Mouse (Mus musculus) hindbrain, embryonic 14.5 days (tissue): ENCODE measurements around the gene Gm9944. TPM values are rescaled to one million over a fixed set of nuclear protein-coding genes. Genes with fewer than 3 reads are reported as not detected.

Source experiments
- ATAC-seq: fragments of 200-750 bp; cut with Nextera tagmentation; 2 replicates; pipeline ENCODE4 v1.8.0; 2017; ENCODE audit warnings: moderate number of reproducible peaks, mild to moderate bottlenecking, moderate TSS enrichment, moderate library complexity; ENCODE audit not compliant: low FRiP score
- DNase-seq: peaks from one replicate; pipeline ENCODE4 v3.0.0-alpha.2; 2015; ENCODE audit warnings: low spot score
- H3K27ac ChIP-seq: fragments of 300-500 bp; sonication (generic); 2 replicates; pipeline ENCODE4 v1.5.1; 2014; ENCODE audit warnings: mild to moderate bottlenecking, moderate library complexity
- H3K27me3 ChIP-seq: fragments of 300-500 bp; sonication (generic); 2 replicates; pipeline ENCODE4 v1.6.1; 2014; ENCODE audit warnings: mild to moderate bottlenecking, low read length, mixed read lengths; ENCODE audit not compliant: control insufficient read depth, insufficient read depth
- H3K36me3 ChIP-seq: fragments of 300-500 bp; sonication (generic); replicated peaks from 2 replicates; pipeline ENCODE4 v1.6.1; 2014; ENCODE audit not compliant: control insufficient read depth, insufficient read depth
- H3K4me1 ChIP-seq: fragments of 300-500 bp; sonication (generic); replicated peaks from 2 replicates; pipeline ENCODE4 v1.6.1; 2014; ENCODE audit warnings: antibody characterized with exemption, low read length, mixed read lengths; ENCODE audit not compliant: control insufficient read depth, insufficient read depth
- H3K4me2 ChIP-seq: fragments of 300-500 bp; sonication (generic); replicated peaks from 2 replicates; pipeline ENCODE4 v1.6.1; 2014; ENCODE audit warnings: mild to moderate bottlenecking, moderate library complexity
- H3K4me3 ChIP-seq: fragments of 300-500 bp; sonication (generic); replicated peaks from 2 replicates; pipeline ENCODE4 v1.5.1; 2014; ENCODE audit warnings: mild to moderate bottlenecking, low read length
- H3K9ac ChIP-seq: fragments of 300-500 bp; sonication (generic); 2 replicates; pipeline ENCODE4 v1.6.1; 2014
- H3K9me3 ChIP-seq: fragments of 300-500 bp; sonication (generic); 2 replicates; pipeline ENCODE4 v1.6.1; 2016; ENCODE audit warnings: low read length; ENCODE audit not compliant: control insufficient read depth
- WGBS: fragments of 180-500 bp; shearing (Covaris S2); extraction: QIAGEN DNeasy Blood & Tissue Kit; methylation state at CpG from one replicate; pipeline ENCODE4 v1.1.7; 2014; 5-methylcytosine and 5-hydroxymethylcytosine counted together
- polyA plus RNA-seq: library from polyadenylated mRNA; unstranded; fragments of >200 nt; fragmentation: Nextera tagmentation; extraction: Ambion mirVana; gene quantifications from 2 replicates; pipeline ENCODE4 v1.2.1, GENCODE M21; 2014

Gene Gm9944
- not detected in 2 replicates for polyA plus RNA-seq

- Histone ChIP-seq H3K4me1 (no peaks in the 10 kb centered on the region), H3K9me3 (peaks cover 30% of the 10 kb centered on the region), H3K27me3 (no peaks in the 10 kb centered on the region), H3K4me2 (no peak within 1 kb of the TSS), H3K4me3 (no peak within 1 kb of the TSS), H3K27ac (no peak within 1 kb of the TSS), H3K9ac (no peak within 1 kb of the TSS), H3K36me3 (no peaks in the 10 kb centered on the region)
- ATAC-seq (no peak), DNase-seq (no peak)
- 77% methylated on average over 2 of the region's 2 CpGs for WGBS
Observed at GRCm38 (mm10) chr4:144453217-144453616, at the start of gene Gm9944. Gm9944 (minus strand) TSS chr4:144453317.

- Histone ChIP-seq H3K27ac (no peak overlapping the region), H3K27me3 (no peaks in the 10 kb centered on the region), H3K4me3 (no peak overlapping the region), H3K36me3 (no peaks in the 10 kb centered on the region), H3K4me1 (no peaks in the 10 kb centered on the region), H3K9ac (no peak overlapping the region), H3K9me3 (peaks cover 18% of the 10 kb centered on the region), H3K4me2 (no peak overlapping the region)
- DNase-seq: no peak
- ATAC-seq: no peak
Observed at GRCm38 (mm10) chr4:144493331-144493730, 40.2 kb upstream of the Gm9944 start.

DNA sequence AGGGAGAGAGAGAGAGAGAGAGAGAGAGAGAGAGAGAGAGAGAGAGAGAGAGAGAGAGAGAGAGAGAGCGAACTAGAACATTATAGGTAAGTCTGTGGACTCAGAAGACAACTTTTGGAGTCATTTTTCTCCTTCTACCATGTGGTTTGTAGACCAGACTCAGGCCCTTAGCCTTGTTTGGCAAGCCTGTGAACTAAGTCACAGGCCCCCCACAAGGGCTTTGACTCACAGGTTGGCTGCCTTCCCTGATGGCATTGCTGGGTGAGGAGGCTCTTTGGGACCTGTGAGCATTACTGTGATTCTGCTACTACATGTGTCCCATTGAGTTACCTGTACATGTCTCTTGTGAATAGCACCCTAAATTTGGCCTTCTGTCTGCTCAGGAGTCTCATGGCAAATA lies 15.0 kb upstream of the Gm9944 start:
- no peak overlapping the region for H3K9ac ChIP-seq
- H3K36me3 ChIP-seq: no peaks in the 10 kb centered on the region
- H3K27me3 ChIP-seq: no peaks in the 10 kb centered on the region
- no peak overlapping the region for H3K4me3 ChIP-seq
- WGBS: 75% methylated on average over 1 of the region's 1 CpGs
- H3K27ac ChIP-seq: no peak overlapping the region
- ATAC-seq (no peak), DNase-seq (no peak)
- no peaks in the 10 kb centered on the region for H3K4me1 ChIP-seq
- H3K4me2 ChIP-seq: no peak overlapping the region
- peaks cover 34% of the 10 kb centered on the region; the same call in 1 of the 2 replicates for H3K9me3 ChIP-seq

GRCm38 (mm10) chr4:144465206-144465605 lies 12.1 kb upstream of the Gm9944 start:
- DNase-seq (no peak), ATAC-seq (no peak)
- Histone ChIP-seq H3K4me3 (no peak overlapping the region), H3K9me3 (peaks cover 29% of the 10 kb centered on the region; the same call in 1 of the 2 replicates), H3K4me1 (no peaks in the 10 kb centered on the region), H3K27ac (no peak overlapping the region), H3K4me2 (no peak overlapping the region), H3K27me3 (no peaks in the 10 kb centered on the region), H3K36me3 (no peaks in the 10 kb centered on the region), H3K9ac (no peak overlapping the region)
- 91% methylated on average over 2 of the region's 2 CpGs for WGBS

DNA sequence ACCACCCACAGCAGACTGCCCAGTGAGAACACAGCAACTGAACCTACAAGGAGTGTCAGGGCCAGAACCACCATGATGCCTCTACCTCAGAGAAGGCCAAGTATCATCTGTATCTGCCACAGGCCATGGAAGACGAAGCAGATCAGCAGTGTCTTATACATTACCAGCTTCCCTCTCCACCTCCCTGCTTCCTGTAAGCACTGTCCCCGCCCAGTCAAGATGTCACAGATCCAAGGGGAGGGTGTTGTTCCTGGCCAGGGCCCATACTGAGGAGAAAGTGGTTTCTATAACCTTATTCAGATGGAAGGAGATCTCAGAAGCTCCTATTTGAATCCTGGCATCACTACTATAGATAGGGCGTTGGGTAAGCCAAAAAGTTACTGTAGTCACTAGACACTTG lies 10.5 kb upstream of the Gm9944 start, which contains the start of gene Aadacl3:
Gene Aadacl3, minus strand, starts transcription at position 101 of the 400 bp plus-strand sequence.
- H3K9ac ChIP-seq: no peak within 1 kb of the TSS
- peaks cover 29% of the 10 kb centered on the region; the same call in 1 of the 2 replicates for H3K9me3 ChIP-seq
- DNase-seq: no peak
- no peak within 1 kb of the TSS for H3K4me2 ChIP-seq
- H3K27ac ChIP-seq: no peak within 1 kb of the TSS
- no peaks in the 10 kb centered on the region for H3K27me3 ChIP-seq
- no peak for ATAC-seq
- 79% methylated on average over 3 of the region's 3 CpGs for WGBS
- no peaks in the 10 kb centered on the region for H3K36me3 ChIP-seq
- no peak within 1 kb of the TSS for H3K4me3 ChIP-seq
- H3K4me1 ChIP-seq: no peaks in the 10 kb centered on the region

- WGBS: 90% methylated on average over 2 of the region's 2 CpGs
- H3K4me1 ChIP-seq: no peaks in the 10 kb centered on the region
- no peaks in the 10 kb centered on the region for H3K27me3 ChIP-seq
- no peak overlapping the region for H3K4me3 ChIP-seq
- H3K9ac ChIP-seq: no peak overlapping the region
- H3K9me3 ChIP-seq: peaks cover 8% of the 10 kb centered on the region; the same call in 1 of the 2 replicates
- ATAC-seq: no peak
- no peak for DNase-seq
- no peaks in the 10 kb centered on the region for H3K36me3 ChIP-seq
- H3K27ac ChIP-seq: no peak overlapping the region
- H3K4me2 ChIP-seq: no peak overlapping the region
Observed at GRCm38 (mm10) chr4:144448546-144448945, 4.6 kb downstream of the Gm9944 start.

DNA sequence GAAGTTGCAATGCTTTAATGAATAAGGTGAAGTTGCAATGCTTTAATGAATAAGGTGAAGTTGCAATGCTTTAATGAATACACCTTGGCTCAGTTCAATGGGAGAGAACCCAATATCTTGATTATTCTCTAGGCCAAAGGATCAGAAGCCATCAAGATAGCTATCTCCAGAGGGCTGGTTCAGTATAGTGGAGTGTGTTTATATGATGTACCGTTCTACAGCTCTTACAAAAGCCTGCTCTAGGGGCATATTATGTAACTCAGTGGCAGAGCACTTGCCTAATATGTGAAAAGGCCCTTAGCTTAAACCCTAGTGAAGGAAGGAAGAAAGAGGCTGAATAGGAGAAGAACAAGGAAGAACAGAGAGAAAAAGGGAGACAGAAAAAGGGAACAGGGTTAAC lies 11.5 kb downstream of the Gm9944 start:
- Histone ChIP-seq H3K4me2 (no peak overlapping the region), H3K27me3 (no peaks in the 10 kb centered on the region), H3K4me1 (no peaks in the 10 kb centered on the region), H3K4me3 (no peak overlapping the region), H3K9ac (no peak overlapping the region), H3K9me3 (peaks cover 13% of the 10 kb centered on the region; the same call in 1 of the 2 replicates), H3K27ac (no peak overlapping the region), H3K36me3 (no peaks in the 10 kb centered on the region)
- DNase-seq (no peak), ATAC-seq (no peak)
- WGBS: 70% methylated on average over 1 of the region's 1 CpGs

- no peaks in the 10 kb centered on the region for H3K27me3 ChIP-seq
- no peaks in the 10 kb centered on the region for H3K4me1 ChIP-seq
- H3K9ac ChIP-seq: no peak overlapping the region
- H3K27ac ChIP-seq: no peak overlapping the region
- no peak overlapping the region for H3K4me2 ChIP-seq
- no peak overlapping the region for H3K4me3 ChIP-seq
- peaks cover 13% of the 10 kb centered on the region; the same call in 1 of the 2 replicates for H3K9me3 ChIP-seq
- WGBS: 93% methylated on average over 4 of the region's 4 CpGs
- no peak for DNase-seq
- no peak for ATAC-seq
- H3K36me3 ChIP-seq: no peaks in the 10 kb centered on the region
Observed at GRCm38 (mm10) chr4:144441095-144441494, 12.0 kb downstream of the Gm9944 start.

DNA sequence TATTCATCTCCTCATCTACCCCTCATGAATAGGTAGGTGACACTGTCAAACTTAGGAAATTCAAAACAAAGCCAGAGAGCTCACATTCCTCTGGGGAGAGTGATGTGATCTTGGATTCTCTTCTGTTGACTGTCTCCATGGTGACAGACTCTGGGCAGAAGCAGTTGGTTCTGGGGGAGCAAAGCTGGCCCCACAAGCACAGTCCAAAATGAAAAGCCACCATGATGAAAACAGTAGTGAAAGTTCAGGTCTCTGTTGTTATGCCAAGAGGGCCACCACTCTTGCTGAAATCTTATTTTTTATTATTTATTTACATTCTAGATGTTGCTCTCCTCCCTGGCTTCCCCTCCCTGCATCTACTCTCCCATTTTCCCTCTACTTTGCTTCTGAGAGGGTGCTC lies 14.4 kb downstream of the Gm9944 start, which contains the start of gene 1700012P22Rik:
Gene 1700012P22Rik, minus strand, starts transcription at position 101 of the 400 bp plus-strand sequence.
- no peak for DNase-seq

GRCm38 (mm10) chr4:144433216-144433615 lies 19.9 kb downstream of the Gm9944 start:
- DNase-seq (no peak), ATAC-seq (no peak)
- H3K9me3 ChIP-seq: peaks cover 10% of the 10 kb centered on the region
- H3K4me3 ChIP-seq: no peak overlapping the region
- H3K27ac ChIP-seq: no peak overlapping the region
- no peaks in the 10 kb centered on the region for H3K4me1 ChIP-seq
- whole genome bisulfite sequencing: 94% methylated on average over 5 of the region's 5 CpGs
- H3K27me3 ChIP-seq: no peaks in the 10 kb centered on the region
- H3K4me2 ChIP-seq: no peak overlapping the region
- H3K36me3 ChIP-seq: no peaks in the 10 kb centered on the region
- H3K9ac ChIP-seq: no peak overlapping the region

More for the DNA sequence above, 14.4 kb downstream of the Gm9944 start, which contains the start of gene 1700012P22Rik:
- H3K27ac ChIP-seq: no peak within 1 kb of the TSS
- H3K36me3 ChIP-seq: no peaks in the 10 kb centered on the region
- no peak for ATAC-seq
- H3K4me2 ChIP-seq: no peak within 1 kb of the TSS
- H3K4me1 ChIP-seq: no peaks in the 10 kb centered on the region
- no peak within 1 kb of the TSS for H3K4me3 ChIP-seq
- H3K9ac ChIP-seq: no peak within 1 kb of the TSS
- no peaks in the 10 kb centered on the region for H3K27me3 ChIP-seq
- peaks cover 13% of the 10 kb centered on the region; the same call in 1 of the 2 replicates for H3K9me3 ChIP-seq
